Mouse (Mus musculus) MEL (cell line): ENCODE measurements at regions not wholly inside any gene's neighbourhood (a gene's known extent, or its start where the extent isn't known, plus 50 kb on each side); places are given as distances from the start of the nearest gene placed in this dataset.

ENCODE experiments used
- DNase-seq: peaks from one replicate; pipeline ENCODE4 v3.0.0; 2011; ENCODE audit warnings: low read depth, low spot score
- H3K27ac ChIP-seq: 2 replicates; pipeline ENCODE4 v1.5.1; 2012; ENCODE audit warnings: low read depth, mild to moderate bottlenecking, control low read depth, low read length, moderate library complexity; ENCODE audit not compliant: control insufficient read depth
- H3K27me3 ChIP-seq, 2 experiments: fragments of 150-350 bp in 1 of 2; sonication (generic) in 1 of 2; 2 replicates each; pipeline ENCODE4 v1.6.1; 2012; ENCODE audit warnings: low read length in 2 of 2, mild to moderate bottlenecking in 2 of 2, improper control_type of control experiment in 1 of 2, moderate library complexity in 1 of 2; ENCODE audit not compliant: insufficient read depth in 2 of 2, control insufficient read depth in 1 of 2
- H3K36me3 ChIP-seq, 2 experiments: 2 replicates each; pipeline ENCODE4 v1.6.1; 2012 to 2014; ENCODE audit warnings: low read length in 2 of 2, improper control_type of control experiment in 1 of 2, inconsistent platforms in 1 of 2, mild to moderate bottlenecking in 1 of 2; ENCODE audit not compliant: insufficient read depth in 2 of 2, control insufficient read depth in 1 of 2
- H3K4me1 ChIP-seq, 2 experiments: fragments of 150-350 bp in 1 of 2; sonication (generic) in 1 of 2; 2 replicates each; pipeline ENCODE4 v1.6.1; 2012; ENCODE audit warnings: low read length in 2 of 2, improper control_type of control experiment in 1 of 2, mild to moderate bottlenecking in 1 of 2; ENCODE audit not compliant: insufficient read depth in 2 of 2, control insufficient read depth in 1 of 2
- H3K4me3 ChIP-seq, 2 experiments: fragments of 150-350 bp in 1 of 2; sonication (generic) in 1 of 2; 2 replicates each; pipeline ENCODE4 v1.5.1; 2012; ENCODE audit warnings: low read depth in 2 of 2, low read length in 2 of 2, mild to moderate bottlenecking in 2 of 2, moderate library complexity in 2 of 2, control low read depth in 1 of 2, improper control_type of control experiment in 1 of 2; ENCODE audit not compliant: control insufficient read depth in 1 of 2, insufficient read depth in 1 of 2
- H3K79me2 ChIP-seq: 2 replicates; pipeline ENCODE4 v1.6.1; 2012; ENCODE audit warnings: mild to moderate bottlenecking, low read length, moderate library complexity; ENCODE audit not compliant: control insufficient read depth, poor library complexity, insufficient read depth
- H3K9ac ChIP-seq: 2 replicates; pipeline ENCODE4 v1.6.1; 2012; ENCODE audit warnings: low read depth, mild to moderate bottlenecking, control low read depth, low read length, moderate library complexity; ENCODE audit not compliant: control insufficient read depth, poor library complexity, severe bottlenecking
- H3K9me3 ChIP-seq: fragments of 150-350 bp; sonication (generic); replicated peaks from 2 replicates; pipeline ENCODE4 v1.6.1; 2012; ENCODE audit warnings: mild to moderate bottlenecking, low read length, improper control_type of control experiment, moderate library complexity; ENCODE audit not compliant: insufficient read depth
- E2F4 ChIP-seq: IDR thresholded peaks from 2 replicates; pipeline ENCODE4 v1.6.1; 2011; ENCODE audit warnings: low read depth, low read length, improper control_type of control experiment, borderline replicate concordance
- ELF1 ChIP-seq: IDR thresholded peaks from 2 replicates; pipeline ENCODE4 v1.6.1; 2014; ENCODE audit warnings: low read depth, mild to moderate bottlenecking, inconsistent platforms, low read length, improper control_type of control experiment, moderate library complexity
- EP300 ChIP-seq, 2 experiments: IDR thresholded peaks; 2 replicates each; pipeline ENCODE4 v1.6.1; 2011; ENCODE audit warnings: improper control_type of control experiment in 2 of 2, low read length in 2 of 2, low read depth in 1 of 2, mild to moderate bottlenecking in 1 of 2
- ETS1 ChIP-seq: IDR thresholded peaks from 2 replicates; pipeline ENCODE4 v1.6.1; 2012; ENCODE audit warnings: low read depth, mild to moderate bottlenecking, inconsistent platforms, low read length, improper control_type of control experiment, moderate library complexity
- GABPA ChIP-seq: IDR thresholded peaks from 2 replicates; pipeline ENCODE4 v1.6.1; 2012; ENCODE audit warnings: low read depth, mild to moderate bottlenecking, inconsistent platforms, low read length, improper control_type of control experiment, moderate library complexity
- GATA1 ChIP-seq: IDR thresholded peaks from 2 replicates; pipeline ENCODE4 v1.6.1; 2011; ENCODE audit warnings: low read depth, low read length, improper control_type of control experiment
- HCFC1 ChIP-seq: IDR thresholded peaks from 2 replicates; pipeline ENCODE4 v1.6.1; 2012; ENCODE audit warnings: low read depth, mild to moderate bottlenecking, inconsistent platforms, low read length, improper control_type of control experiment, moderate library complexity
- JUND ChIP-seq: IDR thresholded peaks from 2 replicates; pipeline ENCODE4 v1.6.1; 2011; ENCODE audit warnings: low read depth, mild to moderate bottlenecking, improper control_type of control experiment, low read length
- KAT2A ChIP-seq: conservative IDR thresholded peaks from 2 replicates; pipeline ENCODE4 v1.6.1; 2012; ENCODE audit warnings: low read depth, low read length, improper control_type of control experiment, inconsistent platforms
- MAX ChIP-seq: IDR thresholded peaks from 2 replicates; pipeline ENCODE4 v1.6.1; 2011; ENCODE audit warnings: low read length, improper control_type of control experiment
- MAZ ChIP-seq: IDR thresholded peaks from 2 replicates; pipeline ENCODE4 v1.6.1; 2012; ENCODE audit warnings: low read depth, mild to moderate bottlenecking, inconsistent platforms, low read length, improper control_type of control experiment
- MXI1 ChIP-seq: IDR thresholded peaks from 2 replicates; pipeline ENCODE4 v1.6.1; 2011; ENCODE audit warnings: mild to moderate bottlenecking, low read depth, low read length, improper control_type of control experiment
- MYC ChIP-seq: IDR thresholded peaks from 2 replicates; pipeline ENCODE4 v1.6.1; 2011; ENCODE audit warnings: low read depth, mild to moderate bottlenecking, low read length, improper control_type of control experiment, moderate library complexity
- NELFE ChIP-seq: IDR thresholded peaks from 2 replicates; pipeline ENCODE4 v1.6.1; 2011; ENCODE audit warnings: low read depth, low read length, improper control_type of control experiment
- NRF1 ChIP-seq: IDR thresholded peaks from 2 replicates; pipeline ENCODE4 v1.6.1; 2014; ENCODE audit warnings: low read depth, mild to moderate bottlenecking, inconsistent platforms, low read length, improper control_type of control experiment, moderate library complexity; ENCODE audit not compliant: poor library complexity, insufficient read depth, severe bottlenecking
- POLR2A ChIP-seq, 2 experiments: IDR thresholded peaks; 2 replicates each; pipeline ENCODE4 v1.6.1; 2011 to 2012; ENCODE audit warnings: low read length in 2 of 2, mild to moderate bottlenecking in 2 of 2, control low read depth in 1 of 2, improper control_type of control experiment in 1 of 2, low read depth in 1 of 2, moderate library complexity in 1 of 2; ENCODE audit not compliant: control insufficient read depth in 1 of 2, insufficient read depth in 1 of 2, poor library complexity in 1 of 2
- POLR2AphosphoS5 ChIP-seq: IDR thresholded peaks from 2 replicates; pipeline ENCODE4 v1.6.1; 2012; ENCODE audit warnings: low read depth, borderline replicate concordance, mild to moderate bottlenecking, inconsistent platforms, low read length, moderate library complexity, mixed read lengths
- RAD21 ChIP-seq: IDR thresholded peaks from 2 replicates; pipeline ENCODE4 v1.6.1; 2011; ENCODE audit warnings: mild to moderate bottlenecking, low read depth, low read length, improper control_type of control experiment
- RCOR1 ChIP-seq: IDR thresholded peaks from 2 replicates; pipeline ENCODE4 v1.6.1; 2012; ENCODE audit warnings: low read depth, mild to moderate bottlenecking, inconsistent platforms, low read length, improper control_type of control experiment
- SMC3 ChIP-seq: IDR thresholded peaks from 2 replicates; pipeline ENCODE4 v1.6.1; 2011; ENCODE audit warnings: low read depth, low read length, improper control_type of control experiment
- TAL1 ChIP-seq: IDR thresholded peaks from 2 replicates; pipeline ENCODE4 v1.6.1; 2012; ENCODE audit warnings: mild to moderate bottlenecking, inconsistent platforms, low read length, moderate library complexity, mixed read lengths
- UBTF ChIP-seq: IDR thresholded peaks from 2 replicates; pipeline ENCODE4 v1.6.1; 2012; ENCODE audit warnings: low read depth, mild to moderate bottlenecking, inconsistent platforms, low read length, improper control_type of control experiment, moderate library complexity, borderline replicate concordance; ENCODE audit not compliant: insufficient read depth
- USF1 ChIP-seq: IDR thresholded peaks from 2 replicates; pipeline ENCODE4 v1.6.1; 2014; ENCODE audit warnings: low read depth, mild to moderate bottlenecking, inconsistent platforms, low read length, improper control_type of control experiment, moderate library complexity
- USF2 ChIP-seq, 2 experiments: IDR thresholded peaks; 2 replicates each; pipeline ENCODE4 v1.6.1; 2011 to 2012; ENCODE audit warnings: improper control_type of control experiment in 2 of 2, low read length in 2 of 2, borderline replicate concordance in 1 of 2, inconsistent platforms in 1 of 2, low read depth in 1 of 2, mild to moderate bottlenecking in 1 of 2; ENCODE audit not compliant: insufficient read depth in 1 of 2
- ZC3H11A ChIP-seq: IDR thresholded peaks from 2 replicates; pipeline ENCODE4 v1.6.1; 2012; ENCODE audit warnings: low read depth, mild to moderate bottlenecking, inconsistent platforms, low read length, improper control_type of control experiment
- ZKSCAN1 ChIP-seq: IDR thresholded peaks from 2 replicates; pipeline ENCODE4 v1.6.1; 2012; ENCODE audit warnings: low read depth, mild to moderate bottlenecking, inconsistent platforms, low read length, improper control_type of control experiment, moderate library complexity
- ZMIZ1 ChIP-seq: IDR thresholded peaks from 2 replicates; pipeline ENCODE4 v1.6.1; 2012; ENCODE audit warnings: low read depth, mild to moderate bottlenecking, inconsistent platforms, low read length, improper control_type of control experiment, moderate library complexity
- ZNF384 ChIP-seq: IDR thresholded peaks from 2 replicates; pipeline ENCODE4 v1.6.1; 2012; ENCODE audit warnings: low read depth, mild to moderate bottlenecking, inconsistent platforms, low read length, improper control_type of control experiment

DNA sequence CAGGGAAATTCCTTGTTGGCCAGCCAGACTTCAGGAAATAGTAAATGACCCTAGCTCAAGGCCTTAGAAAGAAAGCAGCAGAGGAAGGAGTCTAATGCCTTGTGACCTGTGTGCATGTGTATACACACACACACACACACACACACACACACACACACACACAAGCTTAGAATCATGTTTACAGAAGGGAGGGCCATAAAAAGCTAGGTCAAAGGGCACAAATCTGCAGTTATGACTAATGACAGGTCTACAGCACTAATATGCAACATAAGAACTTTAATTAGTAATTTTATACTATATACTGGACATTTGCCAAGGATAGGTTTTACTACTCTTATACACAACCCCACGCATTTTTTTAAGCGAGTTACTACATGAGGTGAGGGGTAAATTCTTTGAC lies 149.4 kb downstream of the Nr2f2 start:
- Histone ChIP-seq H3K4me1 (no peaks in the 10 kb centered on the region), H3K27ac (no peak overlapping the region), H3K27me3 (no peaks in the 10 kb centered on the region), H3K79me2 (no peaks in the 10 kb centered on the region), H3K4me3 (no peak overlapping the region), H3K36me3 (no peaks in the 10 kb centered on the region), H3K9me3 (no peaks in the 10 kb centered on the region), H3K9ac (no peak overlapping the region)
- DNase-seq: no peak
- no peak for TF ChIP-seq USF1
- TF ChIP-seq E2F4: no peak
- TF ChIP-seq ZMIZ1: no peak
- no peak for TF ChIP-seq MYC
- TF ChIP-seq ZKSCAN1: no peak
- no peak for TF ChIP-seq GATA1
- TF ChIP-seq UBTF: no peak
- TF ChIP-seq ELF1: no peak
- TF ChIP-seq POLR2A (IDR thresholded peaks at IDR 0.05; ENCODE audit: control insufficient read depth in 1 of 2, insufficient read depth in 1 of 2, low read depth in 1 of 2, low read length in 2 of 2, poor library complexity in 1 of 2): no peak
- TF ChIP-seq ETS1: no peak
- no peak for TF ChIP-seq RCOR1
- no peak for TF ChIP-seq GABPA
- no peak for TF ChIP-seq MXI1
- TF ChIP-seq POLR2AphosphoS5: no peak
- TF ChIP-seq MAZ: no peak
- no peak for TF ChIP-seq RAD21
- no peak for TF ChIP-seq KAT2A
- TF ChIP-seq ZC3H11A: no peak
- no peak for TF ChIP-seq TAL1
- no peak for TF ChIP-seq EP300 (IDR thresholded peaks at IDR 0.05; ENCODE audit: low read depth in 1 of 2, low read length in 2 of 2)

DNA sequence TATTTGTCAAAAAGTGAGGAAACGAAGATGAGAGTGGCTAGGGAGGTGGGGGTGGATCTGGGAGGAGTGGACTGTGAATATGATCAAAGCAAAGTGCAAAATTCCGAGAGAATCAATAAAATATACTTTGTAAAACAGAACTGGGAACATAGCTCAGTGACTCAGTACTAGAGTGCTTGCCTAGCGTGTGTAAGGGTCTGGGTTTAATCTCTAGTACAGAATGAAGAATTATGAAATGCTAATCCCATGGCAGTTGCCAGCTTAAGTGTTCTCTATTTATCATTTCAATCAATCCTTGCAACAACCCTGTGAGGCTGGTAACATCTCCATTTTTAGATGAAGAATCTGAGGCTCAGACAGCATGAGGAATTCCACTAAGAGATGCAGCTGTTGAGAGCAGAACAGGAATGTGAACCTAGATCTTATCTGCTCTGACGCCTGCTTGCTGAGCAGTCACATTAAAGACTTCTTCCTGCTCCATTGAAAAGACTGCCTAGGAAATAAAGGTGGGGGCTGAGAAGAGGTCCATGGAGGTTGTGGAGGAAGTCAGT lies 152.5 kb downstream of the Nr2f2 start:
- no peak for DNase-seq
- H3K4me3 ChIP-seq: no peak overlapping the region
- no peaks in the 10 kb centered on the region for H3K9me3 ChIP-seq
- H3K79me2 ChIP-seq: no peaks in the 10 kb centered on the region
- no peak overlapping the region for H3K9ac ChIP-seq
- TF ChIP-seq MAX (no peak), ZMIZ1 (no peak), GATA1 (no peak), TAL1 (no peak), POLR2AphosphoS5 (no peak), JUND (no peak), ZNF384 (no peak), ZC3H11A (no peak), HCFC1 (no peak), USF1 (no peak), USF2 (IDR thresholded peaks at IDR 0.05; ENCODE audit: borderline replicate concordance in 1 of 2, insufficient read depth in 1 of 2, low read depth in 1 of 2, low read length in 2 of 2) (no peak), SMC3 (no peak), NRF1 (no peak), NELFE (no peak), MAZ (no peak), ZKSCAN1 (no peak), UBTF (no peak), RCOR1 (no peak)
- no peaks in the 10 kb centered on the region for H3K27me3 ChIP-seq
- no peaks in the 10 kb centered on the region for H3K4me1 ChIP-seq
- no peak overlapping the region for H3K27ac ChIP-seq
- H3K36me3 ChIP-seq: no peaks in the 10 kb centered on the region
